Mouse (Mus musculus) megakaryocyte, embryonic 14.5 days (primary cell): ENCODE measurements around the gene Gcm1. TPM values are rescaled to one million over a fixed set of nuclear protein-coding genes. Genes with fewer than 3 reads are reported as not detected.
A peak's percentile ranks its signal among the peaks of the same experiment; 100 is the strongest.
"Not testable (repeated sequence)": the region's sequence is repeated elsewhere in the genome, so short reads cannot be mapped to it uniquely, and the experiment has no call there.

Source experiments
- H3K27me3 ChIP-seq: replicated peaks from 2 replicates; pipeline ENCODE3; 2012; ENCODE audit warnings: inconsistent platforms
- H3K36me3 ChIP-seq: replicated peaks from 2 replicates; pipeline ENCODE3; 2012; ENCODE audit warnings: low read length, inconsistent platforms, mixed read lengths
- H3K4me1 ChIP-seq: 2 replicates; pipeline ENCODE4 v1.6.1; 2012; ENCODE audit warnings: inconsistent platforms
- H3K4me3 ChIP-seq: replicated peaks from 2 replicates; pipeline ENCODE3; 2012; ENCODE audit warnings: moderate library complexity, mild to moderate bottlenecking, inconsistent platforms
- H3K9me3 ChIP-seq: 2 replicates; pipeline ENCODE4 v1.6.1; 2012; ENCODE audit warnings: inconsistent platforms
- FLI1 ChIP-seq: IDR thresholded peaks from 2 replicates; pipeline ENCODE4 v1.6.1; 2012; ENCODE audit warnings: low read length, inconsistent platforms, mixed read lengths
- GATA1 ChIP-seq: IDR thresholded peaks from 3 replicates; pipeline ENCODE4 v1.6.1; 2012; ENCODE audit warnings: mixed read lengths, low read length, inconsistent platforms, borderline replicate concordance
- polyA plus RNA-seq: library from polyadenylated mRNA; stranded (reverse); fragments of >175 nt; gene quantifications from 2 replicates; pipeline ENCODE4 v1.2.3, GENCODE M21; 2012; ENCODE audit warnings: low replicate concordance; ENCODE audit not compliant: insufficient read depth

Gene Gcm1
- polyA plus RNA-seq, 1 experiment = not detected

DNA sequence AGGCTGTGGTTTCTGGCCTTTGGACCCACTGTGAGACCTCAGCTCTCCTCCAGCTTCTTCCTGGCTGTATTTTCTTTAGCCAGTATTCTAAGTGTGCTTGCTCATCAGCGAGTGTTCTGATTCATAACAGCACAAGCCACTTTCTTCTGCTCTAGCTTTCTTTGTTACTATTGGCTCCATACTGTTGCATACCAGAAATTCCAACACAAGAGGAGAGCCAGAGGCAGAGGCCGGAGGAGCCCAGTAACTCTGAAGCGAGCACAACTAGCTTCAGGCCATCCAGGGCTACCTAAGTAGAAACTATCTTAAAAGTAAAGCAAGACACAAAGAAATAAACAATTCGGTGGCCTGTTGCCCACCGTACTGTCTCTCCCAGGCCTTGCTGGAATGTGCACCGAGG is 6.6 kb upstream of the Gcm1 start:
- H3K4me3 ChIP-seq = no peak overlapping the region
- H3K4me1 ChIP-seq = peaks cover 6% of the 10 kb centered on the region
- H3K36me3 ChIP-seq = no peaks in the 10 kb centered on the region
- TF ChIP-seq GATA1 = no peak
- no peak for TF ChIP-seq FLI1
- no peaks in the 10 kb centered on the region for H3K9me3 ChIP-seq
- peaks cover 5% of the 10 kb centered on the region for H3K27me3 ChIP-seq

DNA sequence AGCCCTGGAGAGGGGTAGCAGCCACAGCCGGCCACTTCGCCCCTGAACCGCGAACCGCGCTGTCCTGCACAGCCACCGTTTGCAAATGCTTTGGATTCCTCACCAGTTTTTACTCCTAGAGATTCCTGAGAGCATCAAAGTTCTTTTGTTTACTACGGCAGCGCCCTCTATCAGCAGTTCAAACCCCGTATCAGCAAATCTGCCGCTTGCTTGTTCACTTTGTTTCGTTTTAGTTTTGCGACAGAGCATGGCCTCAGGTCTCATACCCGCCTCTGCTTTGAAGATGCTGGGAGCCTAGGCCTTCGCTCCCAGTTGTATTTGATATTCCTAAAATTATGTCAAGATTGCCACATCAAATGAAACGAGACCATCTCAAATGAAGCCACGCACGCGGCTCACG is 5.0 kb upstream of the Gcm1 start:
- Histone ChIP-seq H3K4me3 (peak overlapping the region; percentile 65), H3K27me3 (peaks cover 5% of the 10 kb centered on the region), H3K9me3 (no peaks in the 10 kb centered on the region), H3K36me3 (no peaks in the 10 kb centered on the region), H3K4me1 (peaks cover 8% of the 10 kb centered on the region)
- TF ChIP-seq FLI1 = no peak
- TF ChIP-seq GATA1 = no peak

DNA sequence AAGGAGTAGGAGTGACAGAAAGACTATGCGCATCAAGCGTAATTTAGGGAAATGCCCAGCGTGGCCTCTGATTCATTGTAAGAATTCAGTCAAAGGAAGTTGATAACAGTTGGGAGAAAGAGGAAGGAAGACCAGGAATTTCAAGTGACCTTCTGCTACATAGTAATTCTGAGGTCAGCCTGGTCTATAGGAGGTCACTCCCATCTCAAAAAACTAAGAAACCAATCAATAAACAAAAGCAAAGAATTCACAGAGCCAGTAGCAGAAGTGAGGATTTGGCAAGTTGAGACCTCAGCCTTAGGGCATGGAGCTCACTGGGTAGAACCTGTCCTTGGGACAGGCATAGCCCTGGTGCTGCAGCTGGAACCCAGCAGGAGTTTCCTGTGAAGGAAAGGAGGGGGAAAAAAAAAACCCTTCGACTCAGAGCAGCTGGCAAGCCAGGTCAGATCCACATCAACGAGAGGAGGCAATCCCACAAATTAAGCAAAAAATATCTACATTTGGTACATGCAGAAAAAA is 1.2 kb upstream of the Gcm1 start:
- Histone ChIP-seq H3K27me3 (peaks cover 3% of the 10 kb centered on the region), H3K36me3 (no peaks in the 10 kb centered on the region), H3K9me3 (0 out of 2 replicates have a peak, but pooled peaks cover 4% of the 10 kb centered on the region), H3K4me3 (no peak overlapping the region), H3K4me1 (peaks cover 17% of the 10 kb centered on the region)
- no peak for TF ChIP-seq GATA1
- no peak for TF ChIP-seq FLI1

DNA sequence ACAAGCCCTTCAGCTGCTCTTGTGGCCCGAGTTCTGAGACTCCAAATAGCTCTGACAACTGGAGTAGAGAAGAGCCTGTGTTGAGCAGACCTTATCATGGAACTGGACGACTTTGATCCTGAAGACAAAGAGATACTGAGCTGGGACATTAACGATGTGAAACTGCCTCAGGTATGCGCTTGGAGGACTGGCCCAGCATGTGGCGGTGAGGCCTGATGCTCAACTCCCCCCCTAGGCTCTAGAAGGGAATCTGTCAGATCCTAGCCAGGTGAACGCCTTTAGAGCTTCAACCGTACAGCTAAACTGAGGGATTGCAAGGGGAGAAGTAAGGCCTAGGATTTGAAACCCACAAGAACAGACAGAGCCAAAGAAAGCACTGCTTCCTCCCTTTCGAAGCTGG is 2.1 kb downstream of the Gcm1 start:
- TF ChIP-seq GATA1 (no peak), FLI1 (no peak)
- H3K4me3 ChIP-seq = no peak overlapping the region
- H3K27me3 ChIP-seq = peaks cover 6% of the 10 kb centered on the region
- H3K4me1 ChIP-seq = peaks cover 24% of the 10 kb centered on the region
- no peaks in the 10 kb centered on the region for H3K36me3 ChIP-seq
- H3K9me3 ChIP-seq = 0 out of 2 replicates have a peak, but pooled peaks cover 4% of the 10 kb centered on the region

DNA sequence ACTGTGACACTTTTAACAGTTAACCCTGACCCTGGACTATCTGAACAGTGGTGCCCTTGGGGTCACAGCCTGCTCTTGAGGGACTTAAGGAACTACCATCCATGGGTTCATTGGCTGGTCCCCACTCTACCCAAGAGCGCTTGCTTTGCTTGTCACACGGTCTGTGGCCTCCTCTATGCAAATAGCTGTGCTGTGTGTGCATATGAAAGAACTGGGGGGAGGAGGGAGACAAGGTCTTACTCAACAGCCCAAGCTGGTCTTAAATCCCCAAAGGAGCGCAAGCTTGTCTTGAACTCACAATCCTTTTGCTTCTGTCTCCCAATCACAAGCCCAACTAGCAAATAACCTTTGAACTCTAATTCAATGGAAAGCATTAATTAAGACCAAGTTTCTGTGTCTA is 2.6 kb downstream of the Gcm1 start:
- Histone ChIP-seq H3K4me1 (peaks cover 28% of the 10 kb centered on the region), H3K9me3 (0 out of 2 replicates have a peak, but pooled peaks cover 4% of the 10 kb centered on the region), H3K4me3 (no peak overlapping the region), H3K27me3 (peaks cover 4% of the 10 kb centered on the region), H3K36me3 (no peaks in the 10 kb centered on the region)
- TF ChIP-seq FLI1 (no peak), GATA1 (no peak)

DNA sequence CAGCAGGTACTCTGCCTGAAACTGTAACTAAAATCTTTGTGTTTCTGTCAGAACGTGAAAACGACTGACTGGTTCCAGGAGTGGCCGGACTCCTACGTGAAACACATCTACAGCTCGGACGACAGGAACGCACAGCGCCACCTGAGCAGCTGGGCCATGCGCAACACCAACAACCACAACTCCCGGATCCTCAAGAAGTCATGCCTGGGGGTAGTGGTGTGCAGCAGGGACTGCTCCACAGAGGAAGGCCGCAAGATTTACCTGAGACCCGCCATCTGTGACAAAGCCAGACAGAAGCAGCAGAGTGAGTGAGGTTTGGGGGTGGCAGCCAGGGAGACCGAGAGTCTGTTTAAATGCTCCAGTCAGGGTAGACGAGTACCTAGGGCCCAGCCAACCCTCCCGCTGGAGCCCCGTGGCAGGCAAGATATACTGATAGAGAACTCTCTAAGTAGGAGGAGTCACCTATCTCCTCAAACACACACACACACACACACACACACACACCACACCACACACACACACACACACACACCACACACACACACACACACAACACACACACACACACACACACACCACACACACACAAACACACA is 7.9 kb downstream of the Gcm1 start:
- TF ChIP-seq GATA1 = no peak
- TF ChIP-seq FLI1 = no peak
- no peak overlapping the region for H3K4me3 ChIP-seq
- H3K36me3 ChIP-seq = no peaks in the 10 kb centered on the region
- H3K9me3 ChIP-seq = no peaks in the 10 kb centered on the region
- peaks cover 21% of the 10 kb centered on the region for H3K27me3 ChIP-seq
- peaks cover 18% of the 10 kb centered on the region for H3K4me1 ChIP-seq

DNA sequence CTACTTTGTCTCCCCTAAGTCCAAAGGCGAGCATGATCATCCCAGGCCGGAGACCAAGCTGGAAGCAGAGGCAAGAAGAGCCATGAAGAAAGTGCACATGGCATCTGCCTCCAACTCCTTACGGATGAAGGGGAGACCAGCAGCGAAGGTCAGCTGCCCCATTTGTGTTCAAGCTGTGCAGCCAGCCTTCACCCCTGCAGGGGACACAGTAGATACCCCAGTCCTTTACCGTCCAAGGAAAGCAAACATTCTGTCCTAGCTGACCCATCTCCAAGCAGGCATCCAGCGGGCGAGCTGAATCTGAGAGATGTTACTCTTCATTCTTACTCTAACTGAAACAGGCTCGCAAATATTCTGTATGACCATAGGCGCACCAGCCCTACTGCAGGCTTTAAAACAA is 10.7 kb downstream of the Gcm1 start:
- Histone ChIP-seq H3K9me3 (no peaks in the 10 kb centered on the region), H3K4me1 (peaks cover 15% of the 10 kb centered on the region), H3K4me3 (no peak overlapping the region), H3K36me3 (no peaks in the 10 kb centered on the region), H3K27me3 (peaks cover 25% of the 10 kb centered on the region)
- TF ChIP-seq GATA1 = no peak
- no peak for TF ChIP-seq FLI1

DNA sequence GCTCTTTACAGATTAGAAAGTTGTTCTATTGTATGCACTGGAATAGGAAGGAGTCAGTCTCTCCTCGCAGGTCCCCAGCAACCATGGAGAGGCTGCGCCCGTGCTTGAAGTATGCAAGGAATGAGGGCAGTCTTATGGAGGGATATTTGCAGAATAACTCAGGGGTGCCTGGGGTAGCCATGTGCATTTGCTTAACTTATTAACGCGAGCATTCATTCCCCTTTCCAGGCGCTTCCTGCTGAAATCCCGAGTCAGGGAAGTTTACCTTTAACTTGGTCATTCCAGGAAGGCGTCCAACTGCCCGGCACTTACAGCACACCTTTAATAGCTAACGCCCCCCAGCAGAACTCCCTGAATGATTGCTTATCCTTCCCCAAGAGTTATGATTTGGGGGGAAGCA is 12.4 kb downstream of the Gcm1 start:
- Histone ChIP-seq H3K4me1 (peaks cover 10% of the 10 kb centered on the region), H3K4me3 (no peak overlapping the region), H3K27me3 (peaks cover 22% of the 10 kb centered on the region), H3K36me3 (no peaks in the 10 kb centered on the region), H3K9me3 (no peaks in the 10 kb centered on the region)
- TF ChIP-seq GATA1 (no peak), FLI1 (no peak)

DNA sequence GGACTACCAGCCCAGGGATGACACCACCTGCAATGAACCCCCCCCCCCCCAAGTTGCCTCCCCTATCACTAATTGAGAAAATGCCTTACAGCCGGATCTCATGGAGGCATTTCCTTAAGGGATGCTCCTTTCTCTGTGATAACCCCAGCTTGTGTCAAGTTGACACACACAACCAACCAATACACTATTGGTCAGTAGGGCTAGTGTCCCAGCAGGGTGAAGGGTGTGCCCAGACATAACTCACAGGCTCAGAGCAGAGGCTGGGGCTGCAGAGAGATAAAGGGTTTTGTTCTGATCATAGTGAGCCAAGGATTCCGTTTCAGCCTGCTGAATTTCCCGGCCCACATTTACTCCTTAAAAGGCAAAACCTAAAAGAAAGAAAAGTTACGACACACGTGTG is 18.8 kb downstream of the Gcm1 start:
- TF ChIP-seq FLI1 = no peak
- no peak for TF ChIP-seq GATA1
- H3K4me3 ChIP-seq = no peak overlapping the region
- H3K36me3 ChIP-seq = no peaks in the 10 kb centered on the region
- no peaks in the 10 kb centered on the region for H3K27me3 ChIP-seq
- H3K9me3 ChIP-seq = peaks cover 5% of the 10 kb centered on the region
- peaks cover 55% of the 10 kb centered on the region for H3K4me1 ChIP-seq

DNA sequence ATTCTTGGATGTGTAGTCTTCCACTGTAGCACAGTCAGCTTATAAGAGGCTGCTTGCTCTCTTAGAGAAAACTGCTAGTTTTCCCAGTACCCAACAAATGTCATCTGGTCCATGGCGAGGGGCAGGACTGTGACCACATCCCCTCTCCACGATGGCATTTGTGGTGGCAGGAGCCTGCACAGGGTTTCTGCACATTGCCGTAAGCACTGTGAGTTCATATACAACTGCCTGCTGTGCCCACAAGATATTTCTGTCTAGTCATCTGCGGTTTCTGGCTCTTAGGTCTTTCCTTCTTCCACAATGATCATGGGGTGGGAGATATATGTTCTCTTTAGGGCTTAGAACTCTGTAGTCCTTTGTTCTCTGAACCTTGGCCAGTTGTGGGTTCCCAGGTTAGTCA is 19.9 kb downstream of the Gcm1 start:
- Histone ChIP-seq H3K4me3 (peak overlapping the region; percentile 66), H3K9me3 (peaks cover 5% of the 10 kb centered on the region), H3K36me3 (peaks cover 3% of the 10 kb centered on the region), H3K4me1 (peaks cover 59% of the 10 kb centered on the region), H3K27me3 (no peaks in the 10 kb centered on the region)
- TF ChIP-seq FLI1 (no peak), GATA1 (no peak)

DNA sequence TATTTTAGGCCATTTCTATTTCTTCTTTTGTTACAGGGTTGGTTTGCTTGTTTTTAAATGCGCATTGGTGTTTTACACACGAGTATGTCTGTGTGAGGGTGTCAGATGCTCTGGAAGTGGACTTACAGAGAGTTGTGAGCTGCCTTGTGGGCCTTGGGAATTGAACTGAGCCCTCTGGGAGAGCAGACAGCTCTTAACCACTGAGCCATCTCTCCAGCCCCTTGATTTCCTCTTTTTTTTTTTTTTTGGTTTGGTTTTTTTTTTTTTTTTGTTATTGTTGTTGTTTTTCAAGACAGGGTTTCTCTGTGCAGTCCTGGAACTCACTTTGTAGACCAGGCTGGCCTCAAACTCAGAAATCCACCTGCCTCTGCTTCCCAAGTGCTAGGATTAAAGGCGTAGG is 21.6 kb downstream of the Gcm1 start:
- H3K4me3 ChIP-seq, H3K27me3 ChIP-seq, H3K9me3 ChIP-seq: not testable (repeated sequence)
- Histone ChIP-seq H3K36me3 (peaks cover 11% of the 10 kb centered on the region), H3K4me1 (peaks cover 66% of the 10 kb centered on the region)
